Mouse (Mus musculus) lung, postnatal 0 days (tissue): Measurements from ENCODE around the gene Tmem156. TPM values are rescaled to one million over a fixed set of nuclear protein-coding genes. Genes with fewer than 3 reads are reported as not detected.

Experiments
- ATAC-seq: fragments of 200-750 bp; cut with Nextera tagmentation; 2 replicates; pipeline ENCODE4 v1.8.0; 2017; ENCODE audit warnings: moderate library complexity
- DNase-seq: peaks from one replicate; pipeline ENCODE4 v3.0.0-alpha.2; 2016; ENCODE audit warnings: low spot score
- H3K27ac ChIP-seq: fragments of 300-500 bp; sonication (generic); 2 replicates; pipeline ENCODE4 v1.5.1; 2014; ENCODE audit warnings: antibody characterized with exemption, mild to moderate bottlenecking, low read length, mixed read lengths
- H3K27me3 ChIP-seq: fragments of 300-500 bp; sonication (generic); replicated peaks from 2 replicates; pipeline ENCODE4 v1.6.1; 2014; ENCODE audit warnings: low read length, mixed read lengths; ENCODE audit not compliant: insufficient read depth
- H3K36me3 ChIP-seq: fragments of 300-500 bp; sonication (generic); 2 replicates; pipeline ENCODE4 v1.6.1; 2014; ENCODE audit warnings: low read length, mixed read lengths; ENCODE audit not compliant: insufficient read depth
- H3K4me1 ChIP-seq: fragments of 300-500 bp; sonication (generic); 2 replicates; pipeline ENCODE4 v1.6.1; 2014; ENCODE audit warnings: antibody characterized with exemption, low read depth, low read length, mixed read lengths; ENCODE audit not compliant: insufficient read depth
- H3K4me2 ChIP-seq: fragments of 300-500 bp; sonication (generic); replicated peaks from 2 replicates; pipeline ENCODE4 v1.6.1; 2014; ENCODE audit warnings: low read depth, mild to moderate bottlenecking, low read length, moderate library complexity, mixed read lengths
- H3K4me3 ChIP-seq: fragments of 300-500 bp; sonication (generic); 2 replicates; pipeline ENCODE4 v1.5.1; 2014; ENCODE audit warnings: low read depth, low read length
- H3K9ac ChIP-seq: fragments of 300-500 bp; sonication (generic); replicated peaks from 2 replicates; pipeline ENCODE4 v1.6.1; 2014; ENCODE audit warnings: low read depth, mild to moderate bottlenecking
- H3K9me3 ChIP-seq: fragments of 300-500 bp; sonication (generic); 2 replicates; pipeline ENCODE4 v1.6.1; 2016; ENCODE audit warnings: low read length, mixed read lengths
- CTCF ChIP-seq: IDR thresholded peaks from 2 replicates; pipeline ENCODE4 v1.5.1; 2016; ENCODE audit warnings: antibody characterized with exemption, mild to moderate bottlenecking
- EP300 ChIP-seq: IDR thresholded peaks from 2 replicates; pipeline ENCODE4 v1.6.1; 2016; ENCODE audit warnings: antibody characterized with exemption, mild to moderate bottlenecking, control low read depth
- WGBS: fragments of 180-500 bp; shearing (Covaris S2); extraction: QIAGEN DNeasy Blood & Tissue Kit; methylation state at CpG from one replicate; pipeline ENCODE4 v1.1.7; 2014; 5-methylcytosine and 5-hydroxymethylcytosine counted together
- polyA plus RNA-seq: library from polyadenylated mRNA; unstranded; fragments of >200 nt; fragmentation: Nextera tagmentation; extraction: Ambion mirVana; gene quantifications from 2 replicates; pipeline ENCODE4 v1.2.1, GENCODE M21; 2015

Gene Tmem156
- polyA plus RNA-seq, 1 experiment from 2014 or later: 1.9 TPM

GRCm38 (mm10) chr5:65063266-65063665 is 28.7 kb downstream of the Tmem156 start:
- WGBS: 85% methylated on average over 2 of the region's 2 CpGs
- ATAC-seq (no peak), DNase-seq (no peak)
- Histone ChIP-seq H3K9me3 (no peaks in the 10 kb centered on the region), H3K9ac (no peak overlapping the region), H3K4me2 (no peak overlapping the region), H3K4me1 (0 out of 2 replicates have a peak, but pooled peaks cover 3% of the 10 kb centered on the region), H3K36me3 (no peaks in the 10 kb centered on the region), H3K27ac (no peak overlapping the region), H3K27me3 (no peaks in the 10 kb centered on the region), H3K4me3 (no peak overlapping the region)
- TF ChIP-seq EP300 (no peak), CTCF (no peak)

- ATAC-seq: no peak
Observed at GRCm38 (mm10) chr5:65062236-65062635, 29.7 kb downstream of the Tmem156 start.

GRCm38 (mm10) chr5:65059806-65060205 is 32.1 kb downstream of the Tmem156 start:
- TF ChIP-seq CTCF: no peak
- no peak for TF ChIP-seq EP300
- ATAC-seq: no peak
- WGBS: 80% methylated on average over 2 of the region's 2 CpGs
- Histone ChIP-seq H3K36me3 (no peaks in the 10 kb centered on the region), H3K27ac (no peak overlapping the region), H3K9ac (no peak overlapping the region), H3K9me3 (no peaks in the 10 kb centered on the region), H3K4me3 (no peak overlapping the region), H3K27me3 (no peaks in the 10 kb centered on the region), H3K4me1 (0 out of 2 replicates have a peak, but pooled peaks cover 3% of the 10 kb centered on the region), H3K4me2 (no peak overlapping the region)
- no peak for DNase-seq

More at GRCm38 (mm10) chr5:65062236-65062635, 29.7 kb downstream of the Tmem156 start:
- no peak overlapping the region for H3K4me2 ChIP-seq
- no peak overlapping the region for H3K4me3 ChIP-seq
- H3K9ac ChIP-seq: no peak overlapping the region
- H3K9me3 ChIP-seq: no peaks in the 10 kb centered on the region
- no peak for DNase-seq
- 0 out of 2 replicates have a peak, but pooled peaks cover 3% of the 10 kb centered on the region for H3K4me1 ChIP-seq
- TF ChIP-seq CTCF (no peak), EP300 (no peak)
- H3K36me3 ChIP-seq: no peaks in the 10 kb centered on the region
- H3K27me3 ChIP-seq: no peaks in the 10 kb centered on the region
- whole genome bisulfite sequencing: 83% methylated on average over 4 of the region's 4 CpGs
- no peak overlapping the region for H3K27ac ChIP-seq

- Histone ChIP-seq H3K36me3 (no peaks in the 10 kb centered on the region), H3K9me3 (no peaks in the 10 kb centered on the region), H3K4me1 (0 out of 2 replicates have a peak, but pooled peaks cover 3% of the 10 kb centered on the region), H3K4me3 (no peak overlapping the region), H3K27ac (no peak overlapping the region), H3K9ac (no peak overlapping the region), H3K27me3 (no peaks in the 10 kb centered on the region), H3K4me2 (no peak overlapping the region)
- TF ChIP-seq EP300 (no peak), CTCF (no peak)
- ATAC-seq (peak; percentile 49; the same call in 1 of the 2 replicates), DNase-seq (no peak)
- 92% methylated on average over 6 of the region's 6 CpGs for WGBS
Observed at GRCm38 (mm10) chr5:65057596-65057995, 34.3 kb downstream of the Tmem156 start.

- DNase-seq (no peak), ATAC-seq (no peak)
- H3K4me2 ChIP-seq: no peak overlapping the region
- no peaks in the 10 kb centered on the region for H3K36me3 ChIP-seq
- H3K27ac ChIP-seq: no peak overlapping the region
- no peaks in the 10 kb centered on the region for H3K4me1 ChIP-seq
- no peak overlapping the region for H3K4me3 ChIP-seq
- no peaks in the 10 kb centered on the region for H3K27me3 ChIP-seq
- TF ChIP-seq EP300: no peak
- no peak for TF ChIP-seq CTCF
- 83% methylated on average over 3 of the region's 3 CpGs for WGBS
- no peak overlapping the region for H3K9ac ChIP-seq
- no peaks in the 10 kb centered on the region for H3K9me3 ChIP-seq
Observed at GRCm38 (mm10) chr5:65051513-65051912, 40.4 kb downstream of the Tmem156 start.

- H3K27me3 ChIP-seq: no peaks in the 10 kb centered on the region
- H3K4me3 ChIP-seq: no peak overlapping the region
- no peaks in the 10 kb centered on the region for H3K4me1 ChIP-seq
- H3K27ac ChIP-seq: no peak overlapping the region
- ATAC-seq (no peak), DNase-seq (no peak)
- no peak overlapping the region for H3K4me2 ChIP-seq
- no peak overlapping the region for H3K9ac ChIP-seq
- no peaks in the 10 kb centered on the region for H3K9me3 ChIP-seq
- WGBS: 89% methylated on average over 5 of the region's 5 CpGs
- TF ChIP-seq CTCF: no peak
- no peak for TF ChIP-seq EP300
- no peaks in the 10 kb centered on the region for H3K36me3 ChIP-seq
Observed at GRCm38 (mm10) chr5:65049880-65050279, 42.1 kb downstream of the Tmem156 start.

GRCm38 (mm10) chr5:65047285-65047855 is 44.6 kb downstream of the Tmem156 start:
- DNase-seq: no peak
- TF ChIP-seq EP300 (no peak), CTCF (no peak)
- no peak for ATAC-seq
- 62% methylated on average over 12 of the region's 12 CpGs for WGBS
- Histone ChIP-seq H3K27me3 (no peaks in the 10 kb centered on the region), H3K4me2 (no peak overlapping the region), H3K9ac (no peak overlapping the region), H3K9me3 (no peaks in the 10 kb centered on the region), H3K36me3 (no peaks in the 10 kb centered on the region), H3K4me3 (no peak overlapping the region), H3K27ac (no peak overlapping the region), H3K4me1 (no peaks in the 10 kb centered on the region)
